Mouse (Mus musculus): ENCODE results near the gene Gm11563. TPM values are rescaled to one million over a fixed set of nuclear protein-coding genes. Genes with fewer than 3 reads are reported as not detected.
"Not testable (repeated sequence)": the region's sequence is repeated elsewhere in the genome, so short reads cannot be mapped to it uniquely, and the experiment has no call there.

Gene Gm11563
- total RNA-seq (2021), result not detected
- long read RNA-seq, result 0 reads

DNA sequence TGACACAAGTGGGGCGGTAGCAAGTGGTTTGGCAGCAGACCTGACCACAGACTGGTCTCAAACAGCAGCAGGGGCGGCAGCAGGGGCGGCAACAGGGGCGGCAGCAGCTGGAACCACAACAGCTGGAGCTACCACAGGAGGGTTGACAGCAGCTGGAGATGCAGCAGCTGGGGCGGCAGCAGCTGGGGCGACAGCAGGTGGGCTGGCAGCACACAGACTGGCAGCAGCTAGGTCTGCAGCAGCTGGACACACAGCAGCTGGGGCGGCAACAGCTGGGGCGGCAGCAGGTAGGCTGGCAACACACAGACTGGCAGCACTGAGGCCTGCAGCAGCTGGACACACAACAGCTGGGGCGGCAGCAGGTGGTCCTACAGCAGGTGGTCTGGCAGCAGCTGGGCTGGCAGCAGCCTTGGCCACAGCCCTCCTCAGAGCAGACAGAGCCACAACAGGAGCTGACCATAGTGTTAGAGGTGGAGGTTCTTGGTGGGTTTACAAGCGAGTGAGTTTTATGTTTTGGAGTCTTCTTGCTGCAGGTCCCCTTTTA lies at the start of gene Gm11563:
Gene Gm11563 (minus strand): TSS at position 494 of the 544 bp plus-strand sequence.
- not testable (repeated sequence) for DNase-seq (ENCODE audit: low spot score in 2 of 2)

DNA sequence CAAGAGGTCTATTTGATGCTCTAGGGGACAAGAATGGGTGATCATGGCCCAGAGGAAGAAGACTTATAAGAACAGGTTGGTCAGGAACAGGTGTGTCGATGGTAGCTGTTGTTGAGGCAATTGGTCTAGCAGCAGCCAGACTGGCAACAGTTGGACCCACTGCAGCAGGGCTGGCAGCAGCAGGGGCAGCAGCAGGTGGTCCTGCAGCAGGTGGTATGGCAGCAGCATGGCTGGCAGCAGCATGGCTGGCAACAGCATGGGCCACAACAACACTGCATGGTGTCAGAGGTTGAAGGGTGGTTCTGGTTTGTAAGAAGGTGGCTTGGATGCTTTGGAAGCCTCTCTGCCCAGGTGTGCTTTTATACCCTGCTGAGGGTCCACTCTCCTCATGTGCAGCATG lies 31.7 kb upstream of the Gm11563 start, which contains the start of gene Gm14190:
Gene Gm14190 (minus strand): TSS at position 278 of the 400 bp plus-strand sequence.
- DNase-seq (ENCODE audit: low spot score in 2 of 2), result no peak

DNA sequence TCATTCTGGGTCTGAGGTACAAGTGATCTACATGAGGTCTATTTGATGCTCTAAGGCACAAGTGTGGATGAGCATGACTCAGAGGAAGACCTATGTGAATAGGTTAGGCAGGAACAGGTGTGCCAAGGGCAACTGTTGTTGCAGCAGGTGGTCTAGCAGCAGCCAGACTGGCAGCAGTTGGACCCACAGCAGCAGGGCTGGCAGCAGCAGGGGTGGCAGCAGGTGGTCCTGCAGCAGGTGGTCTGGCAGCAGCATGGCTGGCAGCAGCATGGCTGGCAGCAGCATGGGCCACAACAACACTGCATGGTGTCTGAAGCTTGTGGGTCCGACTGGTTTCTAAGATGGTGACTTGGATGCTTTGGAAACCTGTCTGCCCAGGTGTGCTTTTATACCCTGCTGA lies 26.5 kb upstream of the Gm11563 start:
- not testable (repeated sequence) for DNase-seq (ENCODE audit: low spot score in 2 of 2)

DNA sequence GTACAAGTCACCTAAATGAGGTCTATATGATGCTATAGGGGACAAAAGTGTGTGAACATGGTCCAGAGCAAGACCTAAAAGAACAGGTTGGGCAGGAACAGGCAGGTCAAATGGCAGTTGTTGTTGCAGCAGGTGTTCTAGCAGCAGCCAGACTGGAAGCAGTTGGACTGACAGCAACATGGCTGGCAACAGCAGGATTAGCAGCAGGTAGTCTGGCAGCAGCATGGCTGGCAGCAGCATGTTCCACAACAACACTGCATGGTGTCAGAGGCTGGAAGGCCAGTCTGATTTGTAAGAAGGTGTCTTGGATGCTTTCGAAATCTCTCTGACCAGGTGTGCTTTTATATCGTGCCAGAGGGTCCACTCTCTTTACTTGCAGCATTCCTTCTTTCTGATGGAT lies 24.7 kb upstream of the Gm11563 start:
- no peak for DNase-seq (ENCODE audit: low spot score in 2 of 2)

DNA sequence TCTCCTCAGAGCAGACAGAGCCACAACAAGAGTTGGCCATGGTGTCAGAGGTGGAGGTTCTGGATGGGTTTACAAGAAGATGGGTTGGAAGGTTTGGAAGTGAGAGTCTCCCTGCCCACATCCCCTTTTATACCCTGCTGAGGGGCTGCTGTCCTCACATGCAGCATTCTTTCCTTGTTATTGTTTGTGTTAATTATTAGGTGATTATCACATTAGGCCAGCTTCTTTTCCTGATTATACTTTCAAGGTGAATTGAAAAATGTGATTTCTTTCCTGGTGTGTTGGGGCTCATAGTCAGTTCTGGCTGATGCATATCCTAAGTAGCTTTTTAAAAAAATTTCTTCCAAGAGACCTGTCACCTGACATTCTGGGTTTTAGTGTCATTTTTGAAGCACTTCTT lies 7.1 kb upstream of the Gm11563 start, which contains the start of gene Krtap4-6:
Gene Krtap4-6 (minus strand): TSS at position 101 of the 400 bp plus-strand sequence.
- no peak for DNase-seq (ENCODE audit: low spot score in 2 of 2)

DNA sequence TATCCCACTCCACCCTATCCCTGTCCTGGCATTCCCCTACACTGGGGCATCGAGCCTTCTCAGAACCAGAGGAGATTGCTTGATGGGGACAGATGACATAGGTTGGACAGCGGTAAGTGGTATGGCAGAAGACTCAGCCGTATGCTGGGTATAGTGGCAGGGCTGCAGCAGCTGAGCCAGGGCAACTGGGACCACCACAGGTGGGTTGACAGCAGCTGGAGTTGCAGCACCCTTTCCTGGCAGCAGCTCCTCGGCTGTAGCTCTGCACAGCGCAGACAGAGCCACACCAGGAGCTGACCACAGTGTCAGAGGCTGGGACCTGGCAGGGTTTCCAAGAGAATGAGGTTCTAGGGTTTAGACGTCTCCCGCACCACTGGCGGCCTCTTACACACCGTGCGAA lies 4.0 kb upstream of the Gm11563 start:
- DNase-seq (ENCODE audit: low spot score in 2 of 2), result no peak

DNA sequence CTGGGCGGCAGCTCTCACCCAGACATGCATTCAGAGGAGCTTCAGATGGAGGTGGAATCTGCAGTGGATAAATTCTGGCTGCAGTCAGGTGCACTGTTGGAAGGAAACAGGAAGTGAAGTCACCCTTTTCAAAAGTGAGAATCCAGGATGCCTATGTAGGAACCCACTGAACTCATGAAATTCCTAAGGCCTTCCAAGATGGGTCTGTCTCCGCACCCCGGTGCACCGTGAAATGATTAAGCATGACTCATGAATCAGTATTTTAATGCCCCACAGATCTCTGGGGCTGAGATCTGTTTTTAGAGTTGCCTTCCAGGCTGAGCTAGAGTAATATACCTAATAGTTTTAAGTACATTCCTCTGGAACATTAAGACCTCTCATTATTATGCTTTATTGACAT lies 496 bp upstream of the Gm11563 start:
- no peak for DNase-seq (ENCODE audit: low spot score in 2 of 2)

DNA sequence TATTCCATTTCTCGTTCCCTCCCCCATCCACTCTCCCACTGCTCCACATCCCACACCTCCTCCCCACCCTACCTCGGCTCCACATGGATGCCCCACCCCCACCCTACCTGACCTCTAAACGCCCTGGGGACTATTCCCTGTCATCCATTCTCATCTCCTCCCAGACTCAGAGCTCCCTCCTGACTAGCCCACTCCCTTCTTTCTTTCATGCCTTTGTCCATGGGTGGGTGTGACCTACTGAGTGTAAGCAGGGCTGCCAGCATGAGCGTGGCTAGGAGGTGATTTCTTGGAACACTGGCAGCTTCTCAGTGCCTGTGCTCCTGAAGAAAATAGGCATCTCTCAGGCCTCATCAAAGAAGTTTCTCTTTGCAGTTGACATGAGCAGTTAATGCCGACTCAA lies 1.7 kb downstream of the Gm11563 start:
- DNase-seq (ENCODE audit: low spot score in 2 of 2), result no peak

DNA sequence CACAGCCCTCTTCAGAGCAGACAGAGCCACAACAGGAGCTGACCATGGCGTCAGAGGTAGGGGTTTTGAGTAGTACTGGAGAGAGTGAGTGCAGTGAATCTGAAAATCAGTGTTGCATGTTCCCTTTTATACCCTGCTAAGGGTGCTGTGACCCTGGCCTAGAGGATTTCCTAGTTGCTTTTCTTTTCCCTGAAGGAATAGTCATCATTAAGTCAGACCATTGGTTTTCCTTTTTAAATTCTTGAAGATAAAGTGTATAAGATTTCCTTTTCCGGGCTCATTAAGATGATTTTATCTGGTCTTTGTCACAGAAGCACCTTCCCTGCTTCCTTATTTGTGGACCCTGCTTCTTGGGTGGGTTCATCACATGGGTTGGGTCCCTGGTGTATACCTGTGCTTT lies 8.6 kb downstream of the Gm11563 start, which contains the start of gene Gm11555:
Gene Gm11555 (minus strand): TSS at position 101 of the 400 bp plus-strand sequence.
- no peak for DNase-seq (ENCODE audit: low spot score in 2 of 2)

DNA sequence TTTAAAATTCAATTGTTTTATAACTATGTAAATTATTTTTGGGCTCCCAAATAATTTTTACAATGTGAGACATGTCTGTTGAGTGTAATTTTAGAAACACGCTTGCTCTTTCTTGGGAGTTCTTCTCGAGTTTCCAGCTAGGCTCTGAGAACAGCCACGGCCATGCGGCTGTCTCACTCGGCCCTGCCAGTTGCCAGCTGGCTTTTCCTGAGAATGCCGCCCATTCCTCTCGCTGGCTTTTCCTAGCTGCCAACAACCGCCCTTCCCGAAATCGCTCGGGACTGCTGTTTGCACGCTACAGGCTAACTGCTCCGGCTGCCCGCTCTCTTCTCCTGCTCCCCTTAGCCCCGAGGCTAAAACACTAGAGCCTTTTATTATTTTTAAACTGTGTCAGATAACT lies 12.3 kb downstream of the Gm11563 start:
- peak in 1 of 2 experiments; percentile 2 for DNase-seq (ENCODE audit: low spot score in 2 of 2)

DNA sequence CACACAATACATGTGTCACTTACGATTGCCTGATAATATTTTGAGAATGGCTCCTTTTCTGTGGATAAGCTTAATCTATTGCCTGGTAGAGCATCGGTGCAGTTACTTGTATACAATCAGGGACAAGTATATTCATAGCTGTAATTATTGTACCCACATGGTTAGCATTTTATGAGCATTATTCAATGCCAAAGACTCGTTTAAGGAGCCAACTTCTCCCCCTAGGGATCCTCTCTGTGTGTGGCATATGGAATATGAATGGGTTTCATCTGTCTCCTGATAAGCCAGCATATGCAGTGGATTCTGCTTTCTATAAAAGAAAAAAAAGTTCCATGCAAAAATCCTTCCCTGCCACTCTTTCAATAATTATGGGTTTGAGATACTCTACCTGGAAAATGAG lies 14.4 kb downstream of the Gm11563 start:
- DNase-seq (ENCODE audit: low spot score in 2 of 2), result peak in 1 of 2 experiments; percentile 47

DNA sequence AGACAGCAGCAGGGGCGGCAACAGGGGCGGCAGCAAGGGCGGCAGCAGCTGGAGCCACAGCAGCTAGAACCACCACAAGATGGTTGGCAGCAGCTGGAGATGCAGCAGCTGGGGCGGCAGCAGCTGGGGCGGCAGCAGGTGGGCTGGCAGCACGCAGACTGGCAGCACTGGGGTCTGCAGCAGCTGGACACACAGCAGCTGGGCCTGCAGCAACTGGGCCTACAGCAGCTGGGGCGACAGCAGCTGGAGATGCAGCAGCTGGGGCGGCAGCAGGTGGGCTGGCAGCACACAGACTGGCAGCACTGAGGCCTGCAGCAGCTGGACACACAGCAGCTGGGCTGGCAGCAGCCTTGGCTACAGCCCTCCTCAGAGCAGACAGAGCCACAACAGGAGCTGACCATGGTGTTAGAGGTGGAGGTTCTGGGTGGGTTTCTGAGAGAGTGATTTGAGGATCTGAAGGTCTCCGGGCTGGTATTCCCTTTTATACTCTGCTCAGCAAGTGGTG lies 15.1 kb downstream of the Gm11563 start, which contains the start of gene Krtap4-7:
Gene Krtap4-7 (minus strand): TSS at position 455 of the 505 bp plus-strand sequence.
- not testable (repeated sequence) for DNase-seq (ENCODE audit: low spot score in 2 of 2)

DNA sequence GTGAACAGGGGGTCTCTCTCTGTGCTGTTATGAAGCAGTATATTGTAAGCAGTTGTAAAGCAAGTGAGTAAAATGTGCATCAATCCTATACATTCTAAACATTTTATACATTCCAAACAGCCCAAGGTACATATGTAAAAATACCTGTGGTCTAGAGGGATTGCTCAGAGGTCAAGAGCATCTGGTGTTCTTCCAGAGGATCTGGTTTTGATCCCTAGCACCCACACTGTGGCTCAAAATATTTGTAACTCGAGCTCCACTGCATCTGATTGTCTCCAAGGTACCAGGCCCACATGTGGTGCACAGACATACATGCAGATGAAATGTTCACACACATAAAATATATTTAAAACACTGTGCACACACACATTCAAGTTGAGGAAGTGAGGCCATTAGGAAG lies 17.8 kb downstream of the Gm11563 start:
- DNase-seq (ENCODE audit: low spot score in 2 of 2), result no peak

DNA sequence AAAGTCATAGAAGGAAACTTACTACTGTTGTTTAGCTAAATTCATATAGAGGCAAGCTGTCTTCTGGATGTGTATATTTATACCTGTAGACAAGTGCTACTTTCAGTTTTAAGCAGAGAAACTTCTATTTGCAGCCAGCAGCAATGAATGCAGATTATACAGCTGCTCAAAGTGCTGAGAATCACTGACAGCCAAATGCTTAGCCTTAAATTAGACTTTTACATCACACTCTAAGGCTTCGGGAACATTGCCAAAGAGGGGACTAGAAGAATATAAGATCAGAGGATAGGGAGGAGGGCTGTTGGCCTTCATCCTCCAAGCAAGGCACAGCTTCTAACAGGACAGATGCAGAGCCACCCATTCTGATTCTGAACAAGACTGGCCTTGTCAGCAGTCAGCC lies 21.7 kb downstream of the Gm11563 start:
- no peak for DNase-seq (ENCODE audit: low spot score in 2 of 2)

DNA sequence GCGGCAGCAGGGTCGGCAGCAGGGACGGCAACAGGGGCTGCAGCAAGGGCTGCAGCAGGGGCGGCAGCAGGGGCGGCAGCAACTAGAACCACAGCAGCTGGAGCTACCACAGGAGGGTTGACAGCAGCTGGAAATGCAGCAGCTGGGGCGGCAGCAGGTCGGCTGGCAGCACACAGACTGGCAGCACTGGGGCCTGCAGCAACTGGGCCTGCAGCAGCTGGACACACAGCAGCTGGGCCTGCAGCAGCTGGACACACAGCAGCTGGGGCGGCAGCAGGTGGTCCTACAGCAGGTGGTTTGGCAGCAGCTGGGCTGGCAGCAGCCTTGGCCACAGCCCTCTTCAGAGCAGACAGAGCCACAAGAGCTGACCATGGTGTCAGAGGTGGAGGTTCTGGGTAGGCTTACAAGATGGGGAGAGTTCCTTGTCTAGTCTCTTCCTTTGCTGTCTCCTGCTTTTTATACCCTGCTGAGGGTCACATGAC lies 24.1 kb downstream of the Gm11563 start, which contains the start of gene Krtap4-2:
Gene Krtap4-2 (minus strand): TSS at position 432 of the 482 bp plus-strand sequence.
- no peak for DNase-seq (ENCODE audit: low spot score in 2 of 2)

DNA sequence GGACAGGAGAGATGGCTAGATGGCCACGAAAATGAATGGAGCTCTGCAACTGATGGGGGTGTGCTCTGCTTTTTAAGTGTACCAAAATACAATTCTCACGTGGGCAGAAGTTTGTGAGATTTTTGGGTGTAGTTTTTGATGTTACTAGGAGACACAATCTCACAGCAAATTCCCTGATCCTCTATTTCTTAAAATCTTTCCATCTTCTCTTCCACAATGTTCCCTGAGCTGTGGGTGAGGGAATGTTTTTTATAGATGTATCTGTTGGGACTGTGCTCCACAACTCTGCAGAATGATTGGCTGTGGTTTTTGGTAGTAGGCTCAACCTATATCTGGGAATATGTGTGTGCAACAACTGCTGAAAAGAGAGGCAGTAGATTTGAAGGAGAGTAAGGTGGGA lies 25.5 kb downstream of the Gm11563 start:
- DNase-seq (ENCODE audit: low spot score in 2 of 2), result no peak

DNA sequence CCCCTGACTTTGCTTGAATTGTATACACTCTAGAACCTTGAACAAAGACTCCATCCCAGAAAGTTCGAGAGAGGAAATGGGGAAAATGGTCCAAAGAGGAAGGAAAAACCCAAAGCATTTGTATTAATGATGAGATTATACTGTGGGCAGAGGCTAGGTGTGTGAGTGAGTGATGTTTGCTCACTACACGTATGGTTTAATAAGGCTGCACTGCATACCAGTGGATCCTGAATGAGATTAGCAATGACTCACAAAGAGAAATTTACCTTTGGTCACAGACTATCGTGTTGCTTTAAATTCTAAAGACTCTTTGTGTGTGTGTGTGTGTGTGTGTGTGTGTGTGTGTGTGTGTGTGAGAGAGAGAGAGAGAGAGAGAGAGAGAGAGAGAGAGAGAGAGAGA lies 27.9 kb downstream of the Gm11563 start:
- DNase-seq (ENCODE audit: low spot score in 2 of 2), result no peak

DNA sequence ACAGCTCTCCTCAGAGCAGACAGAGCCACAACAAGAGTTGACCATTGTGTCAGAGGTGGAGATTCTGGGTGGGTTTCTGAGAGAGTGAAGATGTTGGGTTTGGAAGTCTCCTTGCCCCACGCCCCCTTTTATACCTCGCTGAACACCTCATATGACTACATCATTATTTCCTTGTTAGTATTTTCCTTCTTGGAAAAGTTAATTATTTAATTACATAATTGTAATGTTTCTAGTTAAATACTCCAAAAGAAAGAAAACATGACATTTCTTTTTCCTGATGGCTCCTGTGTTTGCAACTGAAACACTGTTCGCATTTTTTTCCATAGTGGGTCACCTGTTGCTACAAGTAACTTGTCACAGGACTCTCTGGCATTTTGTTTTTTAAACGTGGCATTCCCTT lies 30.6 kb downstream of the Gm11563 start, which contains the start of gene Krtap4-1:
Gene Krtap4-1 (minus strand): TSS at position 101 of the 400 bp plus-strand sequence.
- no peak for DNase-seq (ENCODE audit: low spot score in 2 of 2)

DNA sequence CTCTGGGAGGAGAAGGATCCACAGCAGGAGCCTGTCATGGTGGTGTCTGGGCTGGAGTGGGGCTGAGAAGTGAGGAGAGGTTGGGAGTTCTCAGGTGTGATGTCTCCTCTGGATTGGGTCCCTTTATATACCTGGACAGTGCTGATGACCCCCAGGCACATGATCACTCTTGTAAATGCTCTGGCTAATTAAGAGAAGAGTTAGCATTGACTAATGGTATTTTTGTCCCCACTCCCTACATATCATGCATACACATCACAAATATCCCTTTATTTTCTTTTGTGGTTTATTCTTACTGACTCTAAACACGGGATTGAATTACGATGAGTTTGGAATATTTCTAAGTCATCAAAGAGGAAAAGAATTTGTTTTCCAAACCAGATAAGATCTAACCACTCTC lies 38.4 kb downstream of the Gm11563 start, which contains the start of gene Gm11562:
Gene Gm11562 (minus strand): TSS at position 101 of the 400 bp plus-strand sequence.
- no peak for DNase-seq (ENCODE audit: low spot score in 2 of 2)

DNA sequence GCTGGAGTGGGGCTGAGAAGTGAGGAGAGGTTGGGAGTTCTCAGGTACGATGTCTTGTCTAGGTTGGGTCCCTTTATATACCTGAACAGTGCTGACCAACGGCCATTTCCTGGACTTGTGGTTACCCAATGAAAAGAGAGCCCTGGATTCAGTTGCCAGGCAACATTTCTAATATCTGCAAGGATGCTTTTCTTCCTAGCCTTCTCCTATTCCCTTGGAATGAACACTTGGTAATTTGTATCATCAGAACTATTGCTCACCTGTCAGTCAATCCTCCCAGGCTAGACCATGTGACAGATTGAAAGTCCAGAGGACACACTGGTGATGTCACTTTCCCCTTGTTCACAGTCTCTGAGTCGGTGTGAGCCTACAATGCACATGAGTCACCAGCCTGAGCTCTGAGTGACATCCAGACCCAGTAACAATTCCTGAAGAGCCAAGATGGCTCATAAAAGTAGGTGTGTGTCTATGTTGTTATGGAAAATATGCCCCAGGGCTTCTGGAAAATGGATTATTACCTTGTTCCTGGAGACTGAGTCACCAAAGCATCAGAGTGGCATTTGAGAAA lies 43.9 kb downstream of the Gm11563 start, which contains the start of gene Krtap2-4:
Gene Krtap2-4 (minus strand): TSS at position 51 of the 568 bp plus-strand sequence.
- no peak for DNase-seq (ENCODE audit: low spot score in 2 of 2)

DNA sequence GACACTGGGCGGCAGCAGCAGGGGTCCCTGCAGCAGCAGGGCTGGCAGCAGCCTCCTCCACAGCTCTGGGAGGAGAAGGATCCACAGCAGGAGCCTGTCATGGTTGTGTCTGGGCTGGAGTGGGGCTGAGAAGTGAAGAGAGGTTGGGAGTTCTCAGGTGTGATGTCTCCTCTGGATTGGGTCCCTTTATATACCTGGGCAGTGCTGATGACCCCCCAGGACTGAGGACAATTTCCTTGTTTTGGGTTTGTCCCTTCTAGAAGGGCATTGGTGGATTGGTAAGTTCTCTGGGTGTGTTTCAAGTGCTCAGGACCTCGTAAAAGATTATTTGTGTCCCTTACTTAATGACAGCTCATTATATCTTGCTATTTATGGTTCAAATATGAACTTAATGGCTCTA lies 48.7 kb downstream of the Gm11563 start, which contains the start of gene Gm11937:
Gene Gm11937 (minus strand): TSS at position 101 of the 400 bp plus-strand sequence.
- DNase-seq (ENCODE audit: low spot score in 2 of 2), result not testable (repeated sequence)

DNA sequence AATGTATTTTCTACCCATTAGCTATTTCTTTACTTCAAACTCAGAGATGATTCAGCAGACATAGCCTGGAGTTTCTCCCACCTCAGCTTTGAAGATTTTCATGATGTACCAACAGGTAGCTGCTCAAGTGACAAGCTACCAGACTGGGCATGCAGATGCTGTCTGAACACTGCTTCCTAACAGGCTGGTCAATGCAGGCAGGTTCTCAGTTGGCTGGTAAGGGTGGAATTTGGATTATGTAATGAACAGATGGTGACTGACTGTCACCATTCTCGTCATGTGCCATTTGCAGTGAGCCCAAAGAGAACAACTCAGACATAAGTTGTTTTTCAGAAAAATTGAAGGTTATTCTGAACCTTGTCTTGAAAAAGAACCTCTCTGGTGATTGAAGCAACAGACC lies 49.6 kb downstream of the Gm11563 start:
- peak; percentile 42 to 62 for DNase-seq (ENCODE audit: low spot score in 2 of 2)
